Mouse (Mus musculus) liver, embryonic 14.5 days (tissue): ENCODE measurements at regions not wholly inside any gene's neighbourhood (a gene's known extent, or its start where the extent isn't known, plus 50 kb on each side); places are given as distances from the start of the nearest gene placed in this dataset.

Experiments used
- CTCF ChIP-seq: IDR thresholded peaks from 2 replicates; pipeline ENCODE4 v1.5.1; 2016; ENCODE audit warnings: antibody characterized with exemption, low read depth, control low read depth
- EP300 ChIP-seq: IDR thresholded peaks from 2 replicates; pipeline ENCODE4 v1.6.1; 2016; ENCODE audit warnings: antibody characterized with exemption, low read depth

DNA sequence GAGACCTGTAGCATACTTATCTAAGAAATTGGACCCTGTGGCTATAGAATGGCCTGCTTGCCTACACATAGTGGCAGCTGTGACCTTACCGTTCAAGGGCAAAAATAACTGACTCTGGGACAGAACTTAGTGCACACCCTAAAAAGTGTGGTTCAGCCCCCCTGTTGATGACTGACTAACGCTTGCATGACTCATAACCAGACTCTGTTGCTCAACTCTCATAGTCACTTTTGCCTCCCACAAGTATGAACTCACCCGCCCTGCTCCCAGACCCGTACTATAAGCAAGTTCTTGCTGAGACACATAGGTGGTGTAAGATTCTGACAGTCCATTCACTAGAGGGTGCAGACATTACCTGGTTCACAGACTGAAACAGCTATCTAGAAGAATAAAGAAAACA lies 424.3 kb upstream of the Cntn5 start:
- no peak for TF ChIP-seq CTCF
- no peak for TF ChIP-seq EP300
